Mouse (Mus musculus): ENCODE data around the gene Proz. TPM values are rescaled to one million over a fixed set of nuclear protein-coding genes. Genes with fewer than 3 reads are reported as not detected.
A peak's percentile ranks its signal among the peaks of the same experiment; 100 is the strongest.
"Not testable (repeated sequence)": the region's sequence is repeated elsewhere in the genome, so short reads cannot be mapped to it uniquely, and the experiment has no call there.

Proz gene
- polyA plus RNA-seq, 1 experiment from 2014 or later = 0.33 TPM

GRCm38 (mm10) chr8:13057351-13057750 lies 3.4 kb upstream of the Proz start:
- H3K36me3 ChIP-seq (replicated peaks) = no peaks in the 10 kb centered on the region
- 89% methylated on average over 4 of the region's 4 CpGs for WGBS
- no peak overlapping the region for H3K27ac ChIP-seq
- H3K27me3 ChIP-seq (ENCODE audit: poor library complexity, severe bottlenecking) = no peaks in the 10 kb centered on the region
- no peaks in the 10 kb centered on the region for H3K9me3 ChIP-seq
- H3K4me3 ChIP-seq = no peak overlapping the region
- DNase-seq (ENCODE audit: extremely low spot score, low spot score) = no peak
- H3K4me1 ChIP-seq = no peaks in the 10 kb centered on the region

GRCm38 (mm10) chr8:13063112-13063511 lies 2.4 kb downstream of the Proz start:
- Histone ChIP-seq H3K9me3 (no peaks in the 10 kb centered on the region), H3K27me3 (ENCODE audit: poor library complexity, severe bottlenecking) (no peaks in the 10 kb centered on the region), H3K36me3 (replicated peaks) (no peaks in the 10 kb centered on the region), H3K27ac (no peak overlapping the region), H3K4me1 (no peaks in the 10 kb centered on the region), H3K4me3 (no peak overlapping the region)
- WGBS = 85% methylated on average over 16 of the region's 16 CpGs
- DNase-seq (ENCODE audit: extremely low spot score, low spot score) = no peak

GRCm38 (mm10) chr8:13073255-13073654 lies 12.5 kb downstream of the Proz start:
- DNase-seq (ENCODE audit: extremely low spot score, low spot score) = no peak
- Histone ChIP-seq H3K36me3 (replicated peaks) (peaks cover 60% of the 10 kb centered on the region), H3K27ac (no peak overlapping the region), H3K4me3 (no peak overlapping the region), H3K9me3 (no peaks in the 10 kb centered on the region), H3K27me3 (ENCODE audit: poor library complexity, severe bottlenecking) (no peaks in the 10 kb centered on the region), H3K4me1 (no peaks in the 10 kb centered on the region)
- 95% methylated on average over 11 of the region's 11 CpGs for WGBS

- no peak overlapping the region for H3K4me3 ChIP-seq
- DNase-seq (ENCODE audit: extremely low spot score, low spot score) = no peak
- no peaks in the 10 kb centered on the region for H3K9me3 ChIP-seq
- 94% methylated on average over 8 of the region's 8 CpGs for WGBS
- H3K27ac ChIP-seq = no peak overlapping the region
- H3K27me3 ChIP-seq (ENCODE audit: poor library complexity, severe bottlenecking) = no peaks in the 10 kb centered on the region
- H3K4me1 ChIP-seq = no peaks in the 10 kb centered on the region
- H3K36me3 ChIP-seq (replicated peaks) = peaks cover 78% of the 10 kb centered on the region
Observed at GRCm38 (mm10) chr8:13075044-13075443, 14.3 kb downstream of the Proz start.

GRCm38 (mm10) chr8:13075579-13075978 lies 14.9 kb downstream of the Proz start:
- not testable (repeated sequence) for H3K9me3 ChIP-seq; DNase-seq (ENCODE audit: extremely low spot score, low spot score); H3K4me1 ChIP-seq; H3K27me3 ChIP-seq (ENCODE audit: poor library complexity, severe bottlenecking); H3K27ac ChIP-seq; H3K4me3 ChIP-seq
- H3K36me3 ChIP-seq (replicated peaks) = peaks cover 83% of the 10 kb centered on the region
- WGBS = 88% methylated on average over 1 of the region's 1 CpGs

GRCm38 (mm10) chr8:13077542-13077941 lies 16.8 kb downstream of the Proz start:
- DNase-seq (ENCODE audit: extremely low spot score, low spot score) = no peak
- no peaks in the 10 kb centered on the region for H3K27me3 ChIP-seq (ENCODE audit: poor library complexity, severe bottlenecking)
- no peak overlapping the region for H3K4me3 ChIP-seq
- H3K4me1 ChIP-seq = no peaks in the 10 kb centered on the region
- WGBS = 90% methylated on average over 7 of the region's 7 CpGs
- H3K27ac ChIP-seq = no peak overlapping the region
- peaks cover 100% of the 10 kb centered on the region for H3K36me3 ChIP-seq (replicated peaks)
- H3K9me3 ChIP-seq = no peaks in the 10 kb centered on the region

GRCm38 (mm10) chr8:13104691-13105086 lies 44.0 kb downstream of the Proz start:
- Histone ChIP-seq H3K27me3 (ENCODE audit: poor library complexity, severe bottlenecking) (no peaks in the 10 kb centered on the region), H3K27ac (peak overlapping the region; percentile 94), H3K9me3 (no peaks in the 10 kb centered on the region), H3K4me3 (peak overlapping the region; percentile 99), H3K36me3 (replicated peaks) (peaks cover 35% of the 10 kb centered on the region), H3K4me1 (peaks cover 33% of the 10 kb centered on the region)
- 0% methylated on average over 45 of the region's 45 CpGs for WGBS
- DNase-seq (ENCODE audit: extremely low spot score, low spot score) = peak; percentile 89

- H3K27ac ChIP-seq = peak within 1 kb of the TSS; percentile 94
- DNase-seq (ENCODE audit: extremely low spot score, low spot score) = peak; percentile 97
- peaks cover 33% of the 10 kb centered on the region for H3K4me1 ChIP-seq
- H3K9me3 ChIP-seq = no peaks in the 10 kb centered on the region
- H3K4me3 ChIP-seq = peak within 1 kb of the TSS; percentile 99
- no peaks in the 10 kb centered on the region for H3K27me3 ChIP-seq (ENCODE audit: poor library complexity, severe bottlenecking)
- under 1% methylated on average over 87 of the region's 87 CpGs for WGBS
- H3K36me3 ChIP-seq (replicated peaks) = peaks cover 29% of the 10 kb centered on the region
Observed at GRCm38 (mm10) chr8:13105087-13105881, 44.6 kb downstream of the Proz start, which contains the start of the genes Pcid2 and Cul4a. Gene Pcid2, minus strand, starts transcription at chr8:13105459. Gene Cul4a, plus strand, starts transcription at chr8:13105621.

GRCm38 (mm10) chr8:13105908-13106551 lies 45.3 kb downstream of the Proz start:
- WGBS = under 1% methylated on average over 53 of the region's 63 CpGs
- H3K27ac ChIP-seq = peak overlapping the region; percentile 94

GRCm38 (mm10) chr8:13107990-13108638 lies 47.4 kb downstream of the Proz start:
- no peak overlapping the region for H3K4me3 ChIP-seq
- peaks cover 23% of the 10 kb centered on the region for H3K36me3 ChIP-seq (replicated peaks)
- H3K27me3 ChIP-seq (ENCODE audit: poor library complexity, severe bottlenecking) = no peaks in the 10 kb centered on the region
- no peak for DNase-seq (ENCODE audit: extremely low spot score, low spot score)
- H3K9me3 ChIP-seq = no peaks in the 10 kb centered on the region
- H3K4me1 ChIP-seq = peaks cover 33% of the 10 kb centered on the region
- H3K27ac ChIP-seq = no peak overlapping the region
- 91% methylated on average over 13 of the region's 13 CpGs for WGBS

More at GRCm38 (mm10) chr8:13105908-13106551, 45.3 kb downstream of the Proz start:
- H3K9me3 ChIP-seq = no peaks in the 10 kb centered on the region
- peaks cover 26% of the 10 kb centered on the region for H3K36me3 ChIP-seq (replicated peaks)
- no peaks in the 10 kb centered on the region for H3K27me3 ChIP-seq (ENCODE audit: poor library complexity, severe bottlenecking)
- H3K4me1 ChIP-seq = peaks cover 33% of the 10 kb centered on the region
- DNase-seq (ENCODE audit: extremely low spot score, low spot score) = no peak
- H3K4me3 ChIP-seq = peak overlapping the region; percentile 99

- Histone ChIP-seq H3K4me3 (no peak overlapping the region), H3K27ac (no peak overlapping the region), H3K27me3 (ENCODE audit: poor library complexity, severe bottlenecking) (no peaks in the 10 kb centered on the region), H3K9me3 (no peaks in the 10 kb centered on the region), H3K4me1 (peaks cover 26% of the 10 kb centered on the region), H3K36me3 (replicated peaks) (peaks cover 32% of the 10 kb centered on the region)
- WGBS = 94% methylated on average over 8 of the region's 8 CpGs
- DNase-seq (ENCODE audit: extremely low spot score, low spot score) = no peak
Observed at GRCm38 (mm10) chr8:13108967-13109366, 48.3 kb downstream of the Proz start.

- Histone ChIP-seq H3K9me3 (no peaks in the 10 kb centered on the region), H3K27ac (no peak overlapping the region)
Observed at GRCm38 (mm10) chr8:13109416-13109960, 48.8 kb downstream of the Proz start.

More at GRCm38 (mm10) chr8:13109416-13109960, 48.8 kb downstream of the Proz start:
- peaks cover 36% of the 10 kb centered on the region for H3K36me3 ChIP-seq (replicated peaks)
- DNase-seq (ENCODE audit: extremely low spot score, low spot score) = no peak
- no peaks in the 10 kb centered on the region for H3K27me3 ChIP-seq (ENCODE audit: poor library complexity, severe bottlenecking)
- WGBS = 98% methylated on average over 1 of the region's 1 CpGs
- H3K4me3 ChIP-seq = no peak overlapping the region
- H3K4me1 ChIP-seq = peaks cover 21% of the 10 kb centered on the region
